Mouse (Mus musculus): Measurements from ENCODE around the gene Greb1. TPM values are rescaled to one million over a fixed set of nuclear protein-coding genes. Genes with fewer than 3 reads are reported as not detected.

Greb1 gene
- total RNA-seq, 2 experiments from 2014 or later, result 0.41 to 1.2 TPM

Small RNA genes lying within 50 kb of the gene (microRNA-seq; reads per million reads assigned to microRNA genes)
- not detected for gene Gm44305

Other genes starting within 250 kb of the Greb1 start
- gene Lpin1, start 189.9 kb downstream of the Greb1 start, total RNA-seq (2021), result 10 to 100 TPM; 14.4 to 15.4 TPM
- gene Ntsr2, start 147.5 kb downstream of the Greb1 start, total RNA-seq (2021), result 10 to 100 TPM; 63.1 to 78.5 TPM
- gene E2f6, start 10.1 kb upstream of the Greb1 start, total RNA-seq (2021), result 10 to 100 TPM; 22.0 to 22.8 TPM
- 10 to 100 TPM; 67.8 to 71.2 TPM for gene Rock2, start 94.0 kb upstream of the Greb1 start, total RNA-seq (2021)
- 1 to 10 TPM; 1.8 to 2.0 TPM for gene Pqlc3, start 199.5 kb upstream of the Greb1 start, total RNA-seq (2021)
- gene 2410004P03Rik, start 210.8 kb upstream of the Greb1 start, total RNA-seq (2021), result under 1 TPM; 0.77 to 0.95 TPM

Measured in left cerebral cortex, postnatal 10 days (tissue).